Mouse (Mus musculus) hindbrain, embryonic 12.5 days (tissue): Measurements from ENCODE around the gene Disp1. TPM values are rescaled to one million over a fixed set of nuclear protein-coding genes. Genes with fewer than 3 reads are reported as not detected.

Experiments
- ATAC-seq: fragments of 200-750 bp; cut with Nextera tagmentation; 2 replicates; pipeline ENCODE4 v1.8.0; 2017; ENCODE audit warnings: moderate TSS enrichment; ENCODE audit not compliant: low FRiP score
- H3K27ac ChIP-seq: fragments of 300-500 bp; sonication (generic); 2 replicates; pipeline ENCODE4 v1.5.1; 2016; ENCODE audit warnings: mild to moderate bottlenecking
- H3K27me3 ChIP-seq: fragments of 300-500 bp; sonication (generic); 2 replicates; pipeline ENCODE4 v1.6.1; 2016; ENCODE audit warnings: mild to moderate bottlenecking
- H3K36me3 ChIP-seq: fragments of 300-500 bp; sonication (generic); 2 replicates; pipeline ENCODE4 v1.6.1; 2016; ENCODE audit warnings: mild to moderate bottlenecking
- H3K4me1 ChIP-seq: fragments of 300-500 bp; sonication (generic); 2 replicates; pipeline ENCODE4 v1.6.1; 2016
- H3K4me2 ChIP-seq: fragments of 300-500 bp; sonication (generic); replicated peaks from 2 replicates; pipeline ENCODE4 v1.6.1; 2016; ENCODE audit warnings: mild to moderate bottlenecking
- H3K4me3 ChIP-seq: fragments of 300-500 bp; sonication (generic); 2 replicates; pipeline ENCODE4 v1.5.1; 2016; ENCODE audit warnings: mild to moderate bottlenecking
- H3K9ac ChIP-seq: fragments of 300-500 bp; sonication (generic); 2 replicates; pipeline ENCODE4 v1.6.1; 2016; ENCODE audit warnings: mild to moderate bottlenecking, moderate library complexity
- H3K9me3 ChIP-seq: fragments of 300-500 bp; sonication (generic); replicated peaks from 2 replicates; pipeline ENCODE4 v1.6.1; 2016; ENCODE audit warnings: mild to moderate bottlenecking
- WGBS: fragments of 180-500 bp; shearing (Covaris S2); methylation state at CpG from one replicate; pipeline ENCODE4 v1.1.7; 2016; 5-methylcytosine and 5-hydroxymethylcytosine counted together
- polyA plus RNA-seq: library from polyadenylated mRNA; unstranded; fragments of >200 nt; fragmentation: Nextera tagmentation; extraction: Ambion mirVana; gene quantifications from 2 replicates; pipeline ENCODE4 v1.2.1, GENCODE M21; 2016

The Disp1 gene
- polyA plus RNA-seq, 1 experiment from 2014 or later, result 15.8 TPM

GRCm38 (mm10) chr1:183140511-183141268 is 80.6 kb downstream of the Disp1 start:
- H3K27ac ChIP-seq, result peak overlapping the region; percentile 24
- H3K4me3 ChIP-seq, result no peak overlapping the region
- no peaks in the 10 kb centered on the region for H3K9me3 ChIP-seq
- H3K27me3 ChIP-seq, result no peaks in the 10 kb centered on the region
- no peaks in the 10 kb centered on the region for H3K36me3 ChIP-seq
- no peak for ATAC-seq
- H3K4me1 ChIP-seq, result peaks cover 36% of the 10 kb centered on the region
- H3K9ac ChIP-seq, result no peak overlapping the region
- 54% methylated on average over 12 of the region's 12 CpGs for WGBS
- no peak overlapping the region for H3K4me2 ChIP-seq

GRCm38 (mm10) chr1:183138088-183138487 is 83.2 kb downstream of the Disp1 start:
- Histone ChIP-seq H3K9me3 (no peaks in the 10 kb centered on the region), H3K4me3 (no peak overlapping the region), H3K27me3 (no peaks in the 10 kb centered on the region), H3K4me1 (peaks cover 30% of the 10 kb centered on the region), H3K27ac (no peak overlapping the region), H3K36me3 (0 out of 2 replicates have a peak, but pooled peaks cover 5% of the 10 kb centered on the region), H3K4me2 (no peak overlapping the region), H3K9ac (no peak overlapping the region)
- ATAC-seq, result no peak
- WGBS, result 75% methylated on average over 4 of the region's 4 CpGs

GRCm38 (mm10) chr1:183134427-183134826 is 86.9 kb downstream of the Disp1 start:
- Histone ChIP-seq H3K27me3 (no peaks in the 10 kb centered on the region), H3K9me3 (no peaks in the 10 kb centered on the region), H3K4me2 (no peak overlapping the region), H3K36me3 (0 out of 2 replicates have a peak, but pooled peaks cover 5% of the 10 kb centered on the region), H3K4me3 (no peak overlapping the region), H3K9ac (no peak overlapping the region), H3K27ac (no peak overlapping the region), H3K4me1 (peaks cover 20% of the 10 kb centered on the region; the same call in 1 of the 2 replicates)
- WGBS, result 93% methylated on average over 4 of the region's 4 CpGs
- no peak for ATAC-seq

- no peaks in the 10 kb centered on the region for H3K9me3 ChIP-seq
- H3K36me3 ChIP-seq, result 0 out of 2 replicates have a peak, but pooled peaks cover 5% of the 10 kb centered on the region
- no peak for ATAC-seq
- no peak overlapping the region for H3K4me3 ChIP-seq
- H3K4me1 ChIP-seq, result peaks cover 15% of the 10 kb centered on the region; the same call in 1 of the 2 replicates
- no peak overlapping the region for H3K4me2 ChIP-seq
- H3K27me3 ChIP-seq, result no peaks in the 10 kb centered on the region
- 86% methylated on average over 3 of the region's 3 CpGs for WGBS
- H3K27ac ChIP-seq, result no peak overlapping the region
- H3K9ac ChIP-seq, result no peak overlapping the region
Measured at GRCm38 (mm10) chr1:183133440-183133839, 87.9 kb downstream of the Disp1 start.

GRCm38 (mm10) chr1:183127246-183127645 is 94.1 kb downstream of the Disp1 start:
- Histone ChIP-seq H3K9ac (no peak overlapping the region), H3K27me3 (no peaks in the 10 kb centered on the region), H3K36me3 (no peaks in the 10 kb centered on the region), H3K9me3 (no peaks in the 10 kb centered on the region), H3K4me3 (no peak overlapping the region), H3K27ac (no peak overlapping the region), H3K4me2 (no peak overlapping the region), H3K4me1 (peaks cover 11% of the 10 kb centered on the region; the same call in 1 of the 2 replicates)
- ATAC-seq, result no peak
- WGBS, result 86% methylated on average over 4 of the region's 4 CpGs

GRCm38 (mm10) chr1:183123725-183124124 is 97.6 kb downstream of the Disp1 start:
- WGBS, result 35% methylated on average over 3 of the region's 3 CpGs
- ATAC-seq, result no peak
- Histone ChIP-seq H3K4me2 (no peak overlapping the region), H3K27ac (no peak overlapping the region), H3K4me1 (peaks cover 4% of the 10 kb centered on the region), H3K9me3 (no peaks in the 10 kb centered on the region), H3K9ac (no peak overlapping the region), H3K27me3 (no peaks in the 10 kb centered on the region), H3K36me3 (no peaks in the 10 kb centered on the region), H3K4me3 (no peak overlapping the region)

- WGBS, result 83% methylated on average over 12 of the region's 12 CpGs
- Histone ChIP-seq H3K4me1 (peaks cover 22% of the 10 kb centered on the region), H3K4me3 (no peak overlapping the region), H3K27ac (no peak overlapping the region), H3K9me3 (no peaks in the 10 kb centered on the region), H3K9ac (no peak overlapping the region), H3K27me3 (no peaks in the 10 kb centered on the region), H3K4me2 (no peak overlapping the region), H3K36me3 (no peaks in the 10 kb centered on the region)
- no peak for ATAC-seq
Measured at GRCm38 (mm10) chr1:183120341-183120923, 100.9 kb downstream of the Disp1 start.

GRCm38 (mm10) chr1:183117827-183118825 is 103.2 kb downstream of the Disp1 start:
- Histone ChIP-seq H3K27ac (peak overlapping the region; percentile 23; the same call in 1 of the 2 replicates), H3K36me3 (no peaks in the 10 kb centered on the region), H3K9me3 (no peaks in the 10 kb centered on the region), H3K27me3 (no peaks in the 10 kb centered on the region), H3K4me3 (no peak overlapping the region), H3K4me2 (0 out of 2 replicates have a peak overlapping the region, but pooled peaks have one; percentile 4), H3K4me1 (peaks cover 32% of the 10 kb centered on the region), H3K9ac (no peak overlapping the region)
- WGBS, result 54% methylated on average over 21 of the region's 21 CpGs
- ATAC-seq, result no peak

GRCm38 (mm10) chr1:183116946-183117826 is 104.1 kb downstream of the Disp1 start:
- Histone ChIP-seq H3K9ac (no peak overlapping the region), H3K27ac (0 out of 2 replicates have a peak overlapping the region, but pooled peaks have one; percentile 17), H3K4me2 (no peak overlapping the region), H3K36me3 (no peaks in the 10 kb centered on the region), H3K4me3 (no peak overlapping the region), H3K9me3 (no peaks in the 10 kb centered on the region), H3K4me1 (peaks cover 32% of the 10 kb centered on the region), H3K27me3 (no peaks in the 10 kb centered on the region)
- WGBS, result 84% methylated on average over 15 of the region's 15 CpGs
- peak; percentile 61 for ATAC-seq

GRCm38 (mm10) chr1:183116441-183116840 is 104.9 kb downstream of the Disp1 start:
- WGBS, result 62% methylated on average over 10 of the region's 10 CpGs
- Histone ChIP-seq H3K4me3 (no peak overlapping the region), H3K4me1 (peaks cover 32% of the 10 kb centered on the region), H3K4me2 (no peak overlapping the region), H3K27me3 (no peaks in the 10 kb centered on the region), H3K36me3 (no peaks in the 10 kb centered on the region), H3K9ac (no peak overlapping the region), H3K9me3 (no peaks in the 10 kb centered on the region), H3K27ac (no peak overlapping the region)
- no peak for ATAC-seq

- WGBS, result 81% methylated on average over 7 of the region's 7 CpGs
- no peaks in the 10 kb centered on the region for H3K27me3 ChIP-seq
- no peak overlapping the region for H3K27ac ChIP-seq
- H3K9ac ChIP-seq, result no peak overlapping the region
- no peaks in the 10 kb centered on the region for H3K9me3 ChIP-seq
- no peak overlapping the region for H3K4me3 ChIP-seq
- H3K36me3 ChIP-seq, result no peaks in the 10 kb centered on the region
- ATAC-seq, result no peak
- H3K4me1 ChIP-seq, result peaks cover 28% of the 10 kb centered on the region
- H3K4me2 ChIP-seq, result no peak overlapping the region
Measured at GRCm38 (mm10) chr1:183115076-183115475, 106.2 kb downstream of the Disp1 start.
